Mouse (Mus musculus) embryonic facial prominence, embryonic 14.5 days (tissue): ENCODE data around the gene Plekhj1. TPM values are rescaled to one million over a fixed set of nuclear protein-coding genes. Genes with fewer than 3 reads are reported as not detected.

ENCODE experiments used
- ATAC-seq: fragments of 200-750 bp; cut with Nextera tagmentation; 2 replicates; pipeline ENCODE4 v1.8.0; 2017; ENCODE audit warnings: low read depth, moderate number of reproducible peaks, moderate TSS enrichment
- DNase-seq: peaks from one replicate; pipeline ENCODE4 v3.0.0-alpha.2; 2015; ENCODE audit warnings: low spot score
- H3K27ac ChIP-seq: fragments of 300-500 bp; sonication (generic); replicated peaks from 2 replicates; pipeline ENCODE4 v1.5.1; 2014; ENCODE audit warnings: low read depth, mild to moderate bottlenecking, low read length, moderate library complexity
- H3K27me3 ChIP-seq: fragments of 300-500 bp; sonication (generic); replicated peaks from 2 replicates; pipeline ENCODE4 v1.6.1; 2014; ENCODE audit warnings: low read length; ENCODE audit not compliant: control insufficient read depth, insufficient read depth
- H3K36me3 ChIP-seq: fragments of 300-500 bp; sonication (generic); 2 replicates; pipeline ENCODE4 v1.6.1; 2014; ENCODE audit warnings: low read length, mixed read lengths; ENCODE audit not compliant: control insufficient read depth, insufficient read depth
- H3K4me1 ChIP-seq: fragments of 300-500 bp; sonication (generic); 2 replicates; pipeline ENCODE4 v1.6.1; 2014; ENCODE audit warnings: antibody characterized with exemption, low read length; ENCODE audit not compliant: control insufficient read depth, insufficient read depth
- H3K4me2 ChIP-seq: fragments of 300-500 bp; sonication (generic); 2 replicates; pipeline ENCODE4 v1.6.1; 2014; ENCODE audit warnings: low read depth, mild to moderate bottlenecking, low read length, moderate library complexity, mixed read lengths
- H3K4me3 ChIP-seq: fragments of 300-500 bp; sonication (generic); 2 replicates; pipeline ENCODE4 v1.5.1; 2014; ENCODE audit warnings: low read depth, mild to moderate bottlenecking, low read length
- H3K9ac ChIP-seq: fragments of 300-500 bp; sonication (generic); 2 replicates; pipeline ENCODE4 v1.6.1; 2014; ENCODE audit warnings: low read depth, mild to moderate bottlenecking, low read length, moderate library complexity, mixed read lengths
- H3K9me3 ChIP-seq: fragments of 300-500 bp; sonication (generic); 2 replicates; pipeline ENCODE4 v1.6.1; 2016; ENCODE audit warnings: low read length; ENCODE audit not compliant: control insufficient read depth
- WGBS: fragments of 180-500 bp; shearing (Covaris S2); extraction: QIAGEN DNeasy Blood & Tissue Kit; methylation state at CpG from one replicate; pipeline ENCODE4 v1.1.7; 2014; 5-methylcytosine and 5-hydroxymethylcytosine counted together
- polyA plus RNA-seq: library from polyadenylated mRNA; unstranded; fragments of >200 nt; fragmentation: Nextera tagmentation; extraction: Ambion mirVana; gene quantifications from 2 replicates; pipeline ENCODE4 v1.2.1, GENCODE M21; 2014

Plekhj1 gene
- polyA plus RNA-seq, 1 experiment from 2014 or later: 102 TPM

GRCm38 (mm10) chr10:80793803-80794202, 4.6 kb downstream of the Plekhj1 start:
- Histone ChIP-seq H3K4me2 (no peak overlapping the region), H3K27ac (no peak overlapping the region), H3K36me3 (peaks cover 83% of the 10 kb centered on the region), H3K27me3 (no peaks in the 10 kb centered on the region), H3K9ac (no peak overlapping the region), H3K4me3 (no peak overlapping the region), H3K9me3 (no peaks in the 10 kb centered on the region), H3K4me1 (peaks cover 9% of the 10 kb centered on the region)
- ATAC-seq: no peak
- no peak for DNase-seq
- WGBS: 85% methylated on average over 4 of the region's 4 CpGs

- ATAC-seq: no peak
- peaks cover 9% of the 10 kb centered on the region for H3K4me1 ChIP-seq
- 89% methylated on average over 13 of the region's 13 CpGs for whole genome bisulfite sequencing
- no peak for DNase-seq
- H3K9me3 ChIP-seq: no peaks in the 10 kb centered on the region
- H3K36me3 ChIP-seq: peaks cover 88% of the 10 kb centered on the region
- no peak overlapping the region for H3K4me3 ChIP-seq
- no peaks in the 10 kb centered on the region for H3K27me3 ChIP-seq
- H3K27ac ChIP-seq: no peak overlapping the region
- no peak overlapping the region for H3K9ac ChIP-seq
- H3K4me2 ChIP-seq: no peak overlapping the region
Measured at GRCm38 (mm10) chr10:80793033-80793784, 5.2 kb downstream of the Plekhj1 start.

GRCm38 (mm10) chr10:80792175-80793032, 6.0 kb downstream of the Plekhj1 start:
- Histone ChIP-seq H3K4me1 (peaks cover 9% of the 10 kb centered on the region), H3K4me3 (no peak overlapping the region), H3K27me3 (no peaks in the 10 kb centered on the region), H3K9ac (no peak overlapping the region), H3K27ac (no peak overlapping the region), H3K9me3 (no peaks in the 10 kb centered on the region), H3K4me2 (no peak overlapping the region), H3K36me3 (peaks cover 96% of the 10 kb centered on the region)
- DNase-seq (no peak), ATAC-seq (no peak)
- 67% methylated on average over 37 of the region's 41 CpGs for WGBS

- ATAC-seq: no peak
- no peak overlapping the region for H3K27ac ChIP-seq
- no peak overlapping the region for H3K9ac ChIP-seq
- H3K36me3 ChIP-seq: peaks cover 99% of the 10 kb centered on the region
- peaks cover 3% of the 10 kb centered on the region for H3K4me1 ChIP-seq
- no peak for DNase-seq
- H3K4me2 ChIP-seq: no peak overlapping the region
- WGBS: 75% methylated on average over 30 of the region's 33 CpGs
- H3K27me3 ChIP-seq: no peaks in the 10 kb centered on the region
- no peak overlapping the region for H3K4me3 ChIP-seq
- H3K9me3 ChIP-seq: no peaks in the 10 kb centered on the region
Measured at GRCm38 (mm10) chr10:80791476-80792174, 6.8 kb downstream of the Plekhj1 start.

- H3K27ac ChIP-seq: no peak overlapping the region
- WGBS: 87% methylated on average over 12 of the region's 19 CpGs
- H3K4me2 ChIP-seq: no peak overlapping the region
- H3K4me3 ChIP-seq: no peak overlapping the region
- no peak overlapping the region for H3K9ac ChIP-seq
- H3K27me3 ChIP-seq: no peaks in the 10 kb centered on the region
- no peaks in the 10 kb centered on the region for H3K9me3 ChIP-seq
- peaks cover 99% of the 10 kb centered on the region for H3K36me3 ChIP-seq
- no peak for ATAC-seq
- DNase-seq: no peak
- no peaks in the 10 kb centered on the region for H3K4me1 ChIP-seq
Measured at GRCm38 (mm10) chr10:80790761-80791404, 7.5 kb downstream of the Plekhj1 start.

- no peaks in the 10 kb centered on the region for H3K27me3 ChIP-seq
- DNase-seq: no peak
- H3K27ac ChIP-seq: no peak overlapping the region
- H3K4me3 ChIP-seq: no peak overlapping the region
- H3K9me3 ChIP-seq: no peaks in the 10 kb centered on the region
- no peak overlapping the region for H3K4me2 ChIP-seq
- peaks cover 99% of the 10 kb centered on the region for H3K36me3 ChIP-seq
- H3K4me1 ChIP-seq: no peaks in the 10 kb centered on the region
- no peak overlapping the region for H3K9ac ChIP-seq
- no peak for ATAC-seq
- WGBS: 85% methylated on average over 2 of the region's 2 CpGs
Measured at GRCm38 (mm10) chr10:80787517-80787916, 10.9 kb downstream of the Plekhj1 start.

GRCm38 (mm10) chr10:80785963-80786362, 12.5 kb downstream of the Plekhj1 start:
- no peak overlapping the region for H3K4me2 ChIP-seq
- H3K4me1 ChIP-seq: no peaks in the 10 kb centered on the region
- peaks cover 99% of the 10 kb centered on the region for H3K36me3 ChIP-seq
- ATAC-seq: no peak
- no peak overlapping the region for H3K9ac ChIP-seq
- H3K9me3 ChIP-seq: no peaks in the 10 kb centered on the region
- no peak overlapping the region for H3K4me3 ChIP-seq
- no peak overlapping the region for H3K27ac ChIP-seq
- no peaks in the 10 kb centered on the region for H3K27me3 ChIP-seq
- 95% methylated on average over 11 of the region's 11 CpGs for WGBS
- DNase-seq: no peak

GRCm38 (mm10) chr10:80784871-80785270, 13.6 kb downstream of the Plekhj1 start:
- 85% methylated on average over 12 of the region's 12 CpGs for WGBS

More at GRCm38 (mm10) chr10:80784871-80785270, 13.6 kb downstream of the Plekhj1 start:
- DNase-seq (no peak), ATAC-seq (no peak)
- Histone ChIP-seq H3K4me1 (no peaks in the 10 kb centered on the region), H3K4me3 (no peak overlapping the region), H3K36me3 (peaks cover 99% of the 10 kb centered on the region), H3K27ac (no peak overlapping the region), H3K9me3 (no peaks in the 10 kb centered on the region), H3K9ac (no peak overlapping the region), H3K27me3 (no peaks in the 10 kb centered on the region), H3K4me2 (no peak overlapping the region)
